Mouse (Mus musculus): ENCODE measurements around the gene Acoxl. TPM values are rescaled to one million over a fixed set of nuclear protein-coding genes. Genes with fewer than 3 reads are reported as not detected.

Gene Acoxl
- total RNA-seq, 4 experiments from 2014 or later, result not detected

GRCm38 (mm10) chr2:127937079-127937478 is 98.4 kb downstream of the Acoxl start:
- DNase-seq (ENCODE audit: low spot score), result no peak

GRCm38 (mm10) chr2:127939206-127939605 is 100.5 kb downstream of the Acoxl start:
- no peak for DNase-seq (ENCODE audit: low spot score)

GRCm38 (mm10) chr2:127960579-127960978 is 121.9 kb downstream of the Acoxl start:
- DNase-seq (ENCODE audit: low spot score), result no peak

GRCm38 (mm10) chr2:127961154-127961553 is 122.5 kb downstream of the Acoxl start:
- peak; percentile 9 for DNase-seq (ENCODE audit: low spot score)

- peak; percentile 38 for DNase-seq (ENCODE audit: low spot score)
These were observed 123.2 kb downstream of the Acoxl start for GRCm38 (mm10) chr2:127961802-127962433.

- DNase-seq (ENCODE audit: low spot score), result no peak
These were observed 130.3 kb downstream of the Acoxl start for GRCm38 (mm10) chr2:127968944-127969343.

GRCm38 (mm10) chr2:127976276-127976675 is 137.6 kb downstream of the Acoxl start:
- no peak for DNase-seq (ENCODE audit: low spot score)

- DNase-seq (ENCODE audit: low spot score), result no peak
These were observed 140.0 kb downstream of the Acoxl start for GRCm38 (mm10) chr2:127978601-127979230.

GRCm38 (mm10) chr2:127982610-127983009 is 143.9 kb downstream of the Acoxl start:
- no peak for DNase-seq (ENCODE audit: low spot score)

- peak; percentile 14 for DNase-seq (ENCODE audit: low spot score)
These were observed 144.6 kb downstream of the Acoxl start for GRCm38 (mm10) chr2:127983301-127983700.

- DNase-seq (ENCODE audit: low spot score), result no peak
These were observed 145.3 kb downstream of the Acoxl start for GRCm38 (mm10) chr2:127983981-127984380.

GRCm38 (mm10) chr2:127987706-127988105 is 149.0 kb downstream of the Acoxl start:
- no peak for DNase-seq (ENCODE audit: low spot score)

- DNase-seq (ENCODE audit: low spot score), result peak; percentile 31
These were observed 152.3 kb downstream of the Acoxl start for GRCm38 (mm10) chr2:127990856-127991479.

- DNase-seq (ENCODE audit: low spot score), result peak; percentile 54
These were observed 153.0 kb downstream of the Acoxl start for GRCm38 (mm10) chr2:127991656-127992055.

- DNase-seq (ENCODE audit: low spot score), result no peak
These were observed 170.2 kb downstream of the Acoxl start for GRCm38 (mm10) chr2:128008662-128009423.

- no peak for DNase-seq (ENCODE audit: low spot score)
These were observed 175.9 kb downstream of the Acoxl start for GRCm38 (mm10) chr2:128014613-128015012.

- no peak for DNase-seq (ENCODE audit: low spot score)
These were observed 176.9 kb downstream of the Acoxl start for GRCm38 (mm10) chr2:128015602-128016001.

GRCm38 (mm10) chr2:128020039-128020907 is 181.6 kb downstream of the Acoxl start:
- no peak for DNase-seq (ENCODE audit: low spot score)

GRCm38 (mm10) chr2:128020908-128021193 is 182.2 kb downstream of the Acoxl start:
- DNase-seq (ENCODE audit: low spot score), result no peak

- no peak for DNase-seq (ENCODE audit: low spot score)
These were observed 185.2 kb downstream of the Acoxl start for GRCm38 (mm10) chr2:128023855-128024254.

GRCm38 (mm10) chr2:128027696-128028095 is 189.0 kb downstream of the Acoxl start:
- DNase-seq (ENCODE audit: low spot score), result no peak

Measured in heart, adult 8-10 months (tissue).